ENCODE assay signal across 16 mouse cellular contexts in genomic region chr1:171920989-171921621, GRCm38 (mm10). TPM values are rescaled to one million over a fixed set of nuclear protein-coding genes. Genes with fewer than 3 reads are reported as not detected.
A peak's percentile ranks its signal among the peaks of the same experiment; 100 is the strongest.
DNase-seq lines count a peak whose midpoint lies in the region; ATAC-seq and TF ChIP-seq lines count a peak whose summit lies in the region.
"Had no signal": no experiment of that assay in that cellular context is flagged by ENCODE, and none has a peak within 500 bp of the region (broad histone marks: within the 10 kb centered on the region; RNA-seq: fewer than 3 reads in every experiment).

No protein-coding gene starts in this region.

- H3K36me3 ChIP-seq in liver, postnatal 0 days (replicated peaks; ENCODE audit: insufficient read depth, low read length): no peaks in the 10 kb centered on the region
- no peaks in the 10 kb centered on the region for H3K36me3 ChIP-seq in liver, embryonic 11.5 days (ENCODE audit: control insufficient read depth, insufficient read depth, low read length)
- H3K36me3 ChIP-seq: midbrain, embryonic 12.5 days; neural tube, embryonic 12.5 days had no signal

- H3K4me1 ChIP-seq in liver, postnatal 0 days (ENCODE audit: insufficient read depth): no peaks in the 10 kb centered on the region
- no peaks in the 10 kb centered on the region for H3K4me1 ChIP-seq in liver, embryonic 11.5 days (replicated peaks; ENCODE audit: control insufficient read depth, insufficient read depth, low read length)
- H3K4me1 ChIP-seq: midbrain, embryonic 12.5 days; neural tube, embryonic 12.5 days had no signal

- no peaks in the 10 kb centered on the region for H3K9me3 ChIP-seq in liver, postnatal 0 days (ENCODE audit: low read length)
- no peaks in the 10 kb centered on the region for H3K9me3 ChIP-seq in liver, embryonic 11.5 days (ENCODE audit: control insufficient read depth, low read length)
- H3K9me3 ChIP-seq: midbrain, embryonic 12.5 days; neural tube, embryonic 12.5 days had no signal

- no peak overlapping the region for H3K4me2 ChIP-seq in liver, postnatal 0 days (ENCODE audit: low read depth, low read length)
- H3K4me2 ChIP-seq in liver, embryonic 11.5 days: no peak overlapping the region
- H3K4me2 ChIP-seq: midbrain, embryonic 12.5 days; neural tube, embryonic 12.5 days had no signal

- no peak overlapping the region for H3K4me3 ChIP-seq in liver, postnatal 0 days (ENCODE audit: low read depth, low read length)
- no peak overlapping the region for H3K4me3 ChIP-seq in liver, embryonic 11.5 days (ENCODE audit: low read depth, low read length)
- H3K4me3 ChIP-seq: midbrain, embryonic 12.5 days; neural tube, embryonic 12.5 days had no signal

- H3K27ac ChIP-seq in liver, postnatal 0 days (ENCODE audit: low read depth): peak overlapping the region; percentile 56; the same call in 1 of the 2 replicates
- no peak overlapping the region for H3K27ac ChIP-seq in liver, embryonic 11.5 days (ENCODE audit: low read depth, low read length)
- H3K27ac ChIP-seq: midbrain, embryonic 12.5 days; neural tube, embryonic 12.5 days had no signal

- TF ChIP-seq EP300 in liver, postnatal 0 days (IDR thresholded peaks at IDR 0.05; ENCODE audit: low read depth): no peak

- no peak overlapping the region for H3K9ac ChIP-seq in liver, postnatal 0 days (replicated peaks)
- no peak overlapping the region for H3K9ac ChIP-seq in liver, embryonic 11.5 days (ENCODE audit: low read depth, low read length)
- H3K9ac ChIP-seq: midbrain, embryonic 12.5 days; neural tube, embryonic 12.5 days had no signal

- no peaks in the 10 kb centered on the region for H3K27me3 ChIP-seq in liver, postnatal 0 days (ENCODE audit: insufficient read depth, low read length)
- H3K27me3 ChIP-seq in liver, embryonic 11.5 days (replicated peaks; ENCODE audit: control insufficient read depth, insufficient read depth, low read length): no peaks in the 10 kb centered on the region
- H3K27me3 ChIP-seq: midbrain, embryonic 12.5 days; neural tube, embryonic 12.5 days had no signal

- 31% methylated on average over 9 of the region's 9 CpGs for WGBS in liver, postnatal 0 days (ENCODE audit: insufficient replicate concordance)
- WGBS in liver, embryonic 11.5 days: 46% methylated on average over 9 of the region's 9 CpGs

- peak; percentile 38 for ATAC-seq in liver, postnatal 0 days
- no peak for ATAC-seq in liver, embryonic 11.5 days (replicated peaks; ENCODE audit: low FRiP score)
- peak; percentile 28 for ATAC-seq in granulocyte monocyte progenitor cell, adult 5-6 weeks (replicated peaks; ENCODE audit: poor library complexity, severe bottlenecking)
- ATAC-seq in erythroid progenitor cell, adult 5-6 weeks (replicated peaks; ENCODE audit: low FRiP score, poor library complexity, severe bottlenecking): no peak

- DNase-seq in liver, postnatal 0 days: no peak
- no peak for DNase-seq in liver, embryonic 11.5 days (ENCODE audit: low spot score)
- peak; percentile 7 for DNase-seq in skeletal muscle tissue, adult 2 months (ENCODE audit: low read depth, low spot score)
- peak; percentile 57 to 60 for DNase-seq in thymus, postnatal 36 days
- DNase-seq in urinary bladder, postnatal 25 days (ENCODE audit: low spot score): no peak
- no peak for DNase-seq in adipocyte (ENCODE audit: low spot score)
- DNase-seq: heart, postnatal 14 days; kidney, adult 2 months; left cerebral cortex, postnatal 4 days; lung, adult 18-20 months; right cerebral cortex, adult 18-20 months had no signal

- no peak for TF ChIP-seq CTCF in liver, postnatal 0 days (IDR thresholded peaks at IDR 0.05; ENCODE audit: low read depth)

RNA-seq across cellular contexts. Expression of gene Slamf6, which starts 3.8 kb away (rescaled TPM):
- polyA plus RNA-seq in liver, postnatal 0 days (2015; fragmentation: Nextera tagmentation; extraction: Ambion mirVana): 6.8 and 7.2 TPM in 2 replicates
- 0.17 TPM in 1 of 2 replicates, not detected in the other for polyA plus RNA-seq in liver, embryonic 11.5 days (2014; fragmentation: Nextera tagmentation; extraction: Ambion mirVana)
- total RNA-seq in granulocyte monocyte progenitor cell, adult 5-6 weeks (2014; fragmentation: Nextera tagmentation): 1.9 and 4.8 TPM in 2 replicates
- total RNA-seq in granulocyte monocyte progenitor cell, adult 5-6 weeks (2017): 1.4 and 4.7 TPM in 2 replicates
- 5.4 and 8.3 TPM in 2 replicates for total RNA-seq in erythroid progenitor cell, adult 5-6 weeks (2015; ENCODE audit: low replicate concordance)
- 10.4 and 10.7 TPM in 2 replicates for total RNA-seq in erythroid progenitor cell, adult 5-6 weeks (2017; ENCODE audit: low replicate concordance)
- total RNA-seq: left cerebral cortex, postnatal 4 days had no signal
- polyA plus RNA-seq: C2C12; midbrain, embryonic 12.5 days; neural tube, embryonic 12.5 days had no signal

RNA-seq across cellular contexts. Expression of gene Gm10521, which starts 25.6 kb away (rescaled TPM):
- 0.07 TPM in 1 of 2 replicates, not detected in the other for polyA plus RNA-seq in liver, postnatal 0 days (2015; fragmentation: Nextera tagmentation; extraction: Ambion mirVana)
- polyA plus RNA-seq in liver, embryonic 11.5 days (2014; fragmentation: Nextera tagmentation; extraction: Ambion mirVana): 0.08 TPM in 1 of 2 replicates, not detected in the other
- total RNA-seq in granulocyte monocyte progenitor cell, adult 5-6 weeks (2014; fragmentation: Nextera tagmentation): 1.6 and 2.3 TPM in 2 replicates
- total RNA-seq in granulocyte monocyte progenitor cell, adult 5-6 weeks (2017): 1.3 and 1.9 TPM in 2 replicates
- 3.6 and 4.2 TPM in 2 replicates for total RNA-seq in erythroid progenitor cell, adult 5-6 weeks (2015; ENCODE audit: low replicate concordance)
- 0.51 TPM in 1 of 2 replicates, not detected in the other for total RNA-seq in erythroid progenitor cell, adult 5-6 weeks (2017; ENCODE audit: low replicate concordance)
- total RNA-seq: left cerebral cortex, postnatal 4 days had no signal
- polyA plus RNA-seq: C2C12; neural tube, embryonic 12.5 days had no signal

Comparison
In these comparisons a context has a peak if more than half of its experiments do, and no peak if none do; other contexts are left out.
1. ATAC-seq: peak in liver, postnatal 0 days (single experiment) and granulocyte monocyte progenitor cell, adult 5-6 weeks (single experiment); none in liver, embryonic 11.5 days (single experiment) and erythroid progenitor cell, adult 5-6 weeks (single experiment).
2. DNase-seq: peak in skeletal muscle tissue, adult 2 months (single experiment) and thymus, postnatal 36 days (2 of 2); none in liver, postnatal 0 days (single experiment), liver, embryonic 11.5 days (single experiment), urinary bladder, postnatal 25 days (single experiment) and adipocyte (single experiment).